In the genomic region with DNA sequence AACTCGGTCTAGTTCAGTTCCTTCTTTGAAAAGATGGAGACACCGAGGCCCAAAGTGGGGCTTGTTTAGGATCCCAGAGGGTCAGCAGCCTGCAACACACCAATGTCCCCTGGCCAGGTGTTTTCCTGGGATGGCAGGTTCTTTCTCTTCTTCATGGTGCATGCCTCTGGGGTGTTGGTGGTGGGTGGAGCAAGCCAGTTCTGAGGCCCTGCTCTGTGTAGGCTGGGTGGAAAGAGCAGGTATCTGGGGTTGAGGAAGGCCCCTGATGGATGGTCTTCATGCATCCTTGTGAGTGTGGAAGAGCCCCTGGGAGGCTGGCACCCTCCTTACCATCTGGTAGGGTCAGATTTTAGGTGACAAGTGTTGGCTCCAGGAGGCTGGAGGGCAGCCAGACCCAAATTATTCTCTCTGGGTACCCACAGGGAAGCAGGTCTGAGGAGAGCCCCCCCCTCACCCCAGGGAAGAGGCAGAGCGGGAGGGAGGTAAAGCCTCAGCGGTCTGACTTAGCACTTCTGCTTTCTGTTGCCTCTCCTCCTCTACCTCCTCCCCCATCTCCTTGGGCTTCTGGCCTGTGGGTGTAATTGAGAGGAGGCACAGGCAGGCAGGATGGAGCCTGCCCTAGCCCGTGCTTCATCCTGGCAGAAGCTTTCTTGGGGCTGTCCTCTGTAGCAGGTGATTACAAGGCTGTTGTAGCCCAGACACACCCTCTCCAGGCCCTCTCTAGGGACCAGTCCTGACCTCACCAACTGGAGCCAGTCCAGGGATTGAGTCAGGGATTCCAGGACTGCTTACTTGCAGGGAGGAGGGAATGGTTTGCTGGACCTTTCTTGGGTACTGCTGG, we compare ENCODE assay signal across 8 mouse cellular contexts. TPM values are rescaled to one million over a fixed set of nuclear protein-coding genes. Genes with fewer than 3 reads are reported as not detected.
A peak's percentile ranks its signal among the peaks of the same experiment; 100 is the strongest.
DNase-seq lines count a peak whose midpoint lies in the region; ATAC-seq lines count a peak whose summit lies in the region.
"Had no signal": no experiment of that assay in that cellular context is flagged by ENCODE, and none has a peak within 500 bp of the region (broad histone marks: within the 10 kb centered on the region; RNA-seq: fewer than 3 reads in every experiment).

No protein-coding gene starts in this region.

- WGBS in midbrain, embryonic 11.5 days = 67% methylated on average over 5 of the region's 5 CpGs
- 50% methylated on average over 5 of the region's 5 CpGs for WGBS in midbrain, embryonic 15.5 days

- no peak overlapping the region for H3K4me2 ChIP-seq in midbrain, embryonic 11.5 days
- no peak overlapping the region for H3K4me2 ChIP-seq in midbrain, embryonic 15.5 days
- H3K4me2 ChIP-seq: lung, embryonic 15.5 days had no signal

- H3K9me3 ChIP-seq in midbrain, embryonic 11.5 days (ENCODE audit: control insufficient read depth, low read length) = no peaks in the 10 kb centered on the region
- no peaks in the 10 kb centered on the region for H3K9me3 ChIP-seq in midbrain, embryonic 15.5 days
- H3K9me3 ChIP-seq: lung, embryonic 15.5 days had no signal

- peak overlapping the region; percentile 25; the same call in 1 of the 2 replicates for H3K27ac ChIP-seq in midbrain, embryonic 11.5 days (ENCODE audit: low read depth, low read length)
- H3K27ac ChIP-seq in midbrain, embryonic 15.5 days = no peak overlapping the region
- H3K27ac ChIP-seq: lung, embryonic 15.5 days had no signal

- ATAC-seq in midbrain, embryonic 11.5 days (ENCODE audit: low FRiP score) = no peak
- no peak for ATAC-seq in midbrain, embryonic 15.5 days (replicated peaks)

- no peak overlapping the region for H3K9ac ChIP-seq in midbrain, embryonic 11.5 days (ENCODE audit: low read length)
- H3K9ac ChIP-seq in midbrain, embryonic 15.5 days = no peak overlapping the region
- H3K9ac ChIP-seq: lung, embryonic 15.5 days had no signal

- H3K36me3 ChIP-seq in midbrain, embryonic 11.5 days (ENCODE audit: control insufficient read depth, insufficient read depth, low read length) = no peaks in the 10 kb centered on the region
- no peaks in the 10 kb centered on the region for H3K36me3 ChIP-seq in midbrain, embryonic 15.5 days (replicated peaks)
- H3K36me3 ChIP-seq: lung, embryonic 15.5 days had no signal

- DNase-seq in midbrain, embryonic 11.5 days (ENCODE audit: low spot score, missing footprints) = no peak
- DNase-seq in cerebellum, postnatal 25 days = peak; percentile 55 to 68
- peak; percentile 77 to 86 for DNase-seq in heart, adult 9 months (ENCODE audit: low spot score in 2 of 2)
- DNase-seq in kidney, postnatal 14 days = peak; percentile 64
- peak; percentile 31 for DNase-seq in testis, postnatal 14 days (ENCODE audit: low spot score)
- DNase-seq in spleen, postnatal 4 days (ENCODE audit: low spot score in 2 of 2) = no peak

- no peaks in the 10 kb centered on the region for H3K27me3 ChIP-seq in midbrain, embryonic 11.5 days (ENCODE audit: control insufficient read depth, insufficient read depth, low read length)
- no peaks in the 10 kb centered on the region for H3K27me3 ChIP-seq in midbrain, embryonic 15.5 days (replicated peaks)
- H3K27me3 ChIP-seq: lung, embryonic 15.5 days had no signal

- peaks cover 35% of the 10 kb centered on the region for H3K4me1 ChIP-seq in midbrain, embryonic 11.5 days (ENCODE audit: control insufficient read depth, insufficient read depth, low read length)
- H3K4me1 ChIP-seq in midbrain, embryonic 15.5 days = peaks cover 42% of the 10 kb centered on the region

- no peak overlapping the region for H3K4me3 ChIP-seq in midbrain, embryonic 11.5 days (ENCODE audit: low read depth, low read length)
- H3K4me3 ChIP-seq in midbrain, embryonic 15.5 days = no peak overlapping the region
- H3K4me3 ChIP-seq: lung, embryonic 15.5 days had no signal

RNA-seq across cellular contexts. Expression of a gene that starts 39.3 kb away (rescaled TPM):
- 6.0 and 6.1 TPM in 2 replicates for polyA plus RNA-seq in midbrain, embryonic 11.5 days (2014; fragmentation: Nextera tagmentation; extraction: Ambion mirVana)
- 14.8 and 15.7 TPM in 2 replicates for polyA plus RNA-seq in midbrain, embryonic 15.5 days (2015; fragmentation: Nextera tagmentation; extraction: Ambion mirVana)

RNA-seq across cellular contexts. Expression of a gene that starts 58.9 kb away (rescaled TPM):
- polyA plus RNA-seq in midbrain, embryonic 11.5 days (2014; fragmentation: Nextera tagmentation; extraction: Ambion mirVana) = 17.9 and 18.5 TPM in 2 replicates
- 18.5 and 21.5 TPM in 2 replicates for polyA plus RNA-seq in midbrain, embryonic 15.5 days (2015; fragmentation: Nextera tagmentation; extraction: Ambion mirVana)

Comparison
In these comparisons a context has a peak if more than half of its experiments do, and no peak if none do; other contexts are left out.
1. DNase-seq: peak in cerebellum, postnatal 25 days (2 of 2), heart, adult 9 months (2 of 2), kidney, postnatal 14 days (single experiment) and testis, postnatal 14 days (single experiment); none in midbrain, embryonic 11.5 days (single experiment) and spleen, postnatal 4 days (0 of 2).